Mouse (Mus musculus) MEL (cell line): ENCODE measurements around the gene R3hcc1l. TPM values are rescaled to one million over a fixed set of nuclear protein-coding genes. Genes with fewer than 3 reads are reported as not detected.

ENCODE experiments used
- DNase-seq: peaks from one replicate; pipeline ENCODE4 v3.0.0; 2011; ENCODE audit warnings: low read depth, low spot score
- H3K27ac ChIP-seq: 2 replicates; pipeline ENCODE4 v1.5.1; 2012; ENCODE audit warnings: low read depth, mild to moderate bottlenecking, control low read depth, low read length, moderate library complexity; ENCODE audit not compliant: control insufficient read depth
- H3K27me3 ChIP-seq, 2 experiments: fragments of 150-350 bp in 1 of 2; sonication (generic) in 1 of 2; 2 replicates each; pipeline ENCODE4 v1.6.1; 2012; ENCODE audit warnings: low read length in 2 of 2, mild to moderate bottlenecking in 2 of 2, improper control_type of control experiment in 1 of 2, moderate library complexity in 1 of 2; ENCODE audit not compliant: insufficient read depth in 2 of 2, control insufficient read depth in 1 of 2
- H3K36me3 ChIP-seq, 2 experiments: 2 replicates each; pipeline ENCODE4 v1.6.1; 2012 to 2014; ENCODE audit warnings: low read length in 2 of 2, improper control_type of control experiment in 1 of 2, inconsistent platforms in 1 of 2, mild to moderate bottlenecking in 1 of 2; ENCODE audit not compliant: insufficient read depth in 2 of 2, control insufficient read depth in 1 of 2
- H3K4me1 ChIP-seq, 2 experiments: fragments of 150-350 bp in 1 of 2; sonication (generic) in 1 of 2; 2 replicates each; pipeline ENCODE4 v1.6.1; 2012; ENCODE audit warnings: low read length in 2 of 2, improper control_type of control experiment in 1 of 2, mild to moderate bottlenecking in 1 of 2; ENCODE audit not compliant: insufficient read depth in 2 of 2, control insufficient read depth in 1 of 2
- H3K4me3 ChIP-seq, 2 experiments: fragments of 150-350 bp in 1 of 2; sonication (generic) in 1 of 2; 2 replicates each; pipeline ENCODE4 v1.5.1; 2012; ENCODE audit warnings: low read depth in 2 of 2, low read length in 2 of 2, mild to moderate bottlenecking in 2 of 2, moderate library complexity in 2 of 2, control low read depth in 1 of 2, improper control_type of control experiment in 1 of 2; ENCODE audit not compliant: control insufficient read depth in 1 of 2, insufficient read depth in 1 of 2
- H3K79me2 ChIP-seq: 2 replicates; pipeline ENCODE4 v1.6.1; 2012; ENCODE audit warnings: mild to moderate bottlenecking, low read length, moderate library complexity; ENCODE audit not compliant: control insufficient read depth, poor library complexity, insufficient read depth
- H3K9ac ChIP-seq: 2 replicates; pipeline ENCODE4 v1.6.1; 2012; ENCODE audit warnings: low read depth, mild to moderate bottlenecking, control low read depth, low read length, moderate library complexity; ENCODE audit not compliant: control insufficient read depth, poor library complexity, severe bottlenecking
- H3K9me3 ChIP-seq: fragments of 150-350 bp; sonication (generic); replicated peaks from 2 replicates; pipeline ENCODE4 v1.6.1; 2012; ENCODE audit warnings: mild to moderate bottlenecking, low read length, improper control_type of control experiment, moderate library complexity; ENCODE audit not compliant: insufficient read depth
- BHLHE40 ChIP-seq: IDR thresholded peaks from 2 replicates; pipeline ENCODE4 v1.6.1; 2012; ENCODE audit warnings: low read depth, mild to moderate bottlenecking, inconsistent platforms, low read length, improper control_type of control experiment, borderline replicate concordance
- CTCF ChIP-seq, 3 experiments: IDR thresholded peaks in 2 of 3; conservative IDR thresholded peaks in 1 of 3; 2 replicates each; pipeline ENCODE4 v1.5.1; 2011 to 2012; ENCODE audit warnings: low read length in 3 of 3, low read depth in 2 of 3, mild to moderate bottlenecking in 2 of 3, improper control_type of control experiment in 1 of 3, inconsistent platforms in 1 of 3, mixed read lengths in 1 of 3, moderate library complexity in 1 of 3; ENCODE audit not compliant: control insufficient read depth in 1 of 3, insufficient read depth in 1 of 3, poor library complexity in 1 of 3, severe bottlenecking in 1 of 3
- EP300 ChIP-seq, 2 experiments: IDR thresholded peaks; 2 replicates each; pipeline ENCODE4 v1.6.1; 2011; ENCODE audit warnings: improper control_type of control experiment in 2 of 2, low read length in 2 of 2, low read depth in 1 of 2, mild to moderate bottlenecking in 1 of 2
- GABPA ChIP-seq: IDR thresholded peaks from 2 replicates; pipeline ENCODE4 v1.6.1; 2012; ENCODE audit warnings: low read depth, mild to moderate bottlenecking, inconsistent platforms, low read length, improper control_type of control experiment, moderate library complexity
- GATA1 ChIP-seq: IDR thresholded peaks from 2 replicates; pipeline ENCODE4 v1.6.1; 2011; ENCODE audit warnings: low read depth, low read length, improper control_type of control experiment
- HCFC1 ChIP-seq: IDR thresholded peaks from 2 replicates; pipeline ENCODE4 v1.6.1; 2012; ENCODE audit warnings: low read depth, mild to moderate bottlenecking, inconsistent platforms, low read length, improper control_type of control experiment, moderate library complexity
- JUND ChIP-seq: IDR thresholded peaks from 2 replicates; pipeline ENCODE4 v1.6.1; 2011; ENCODE audit warnings: low read depth, mild to moderate bottlenecking, improper control_type of control experiment, low read length
- POLR2A ChIP-seq, 2 experiments: IDR thresholded peaks; 2 replicates each; pipeline ENCODE4 v1.6.1; 2011 to 2012; ENCODE audit warnings: low read length in 2 of 2, mild to moderate bottlenecking in 2 of 2, control low read depth in 1 of 2, improper control_type of control experiment in 1 of 2, low read depth in 1 of 2, moderate library complexity in 1 of 2; ENCODE audit not compliant: control insufficient read depth in 1 of 2, insufficient read depth in 1 of 2, poor library complexity in 1 of 2
- POLR2AphosphoS2 ChIP-seq: IDR thresholded peaks from 2 replicates; pipeline ENCODE4 v1.6.1; 2011; ENCODE audit warnings: low read length, improper control_type of control experiment
- POLR2AphosphoS5 ChIP-seq: IDR thresholded peaks from 2 replicates; pipeline ENCODE4 v1.6.1; 2012; ENCODE audit warnings: low read depth, borderline replicate concordance, mild to moderate bottlenecking, inconsistent platforms, low read length, moderate library complexity, mixed read lengths
- RAD21 ChIP-seq: IDR thresholded peaks from 2 replicates; pipeline ENCODE4 v1.6.1; 2011; ENCODE audit warnings: mild to moderate bottlenecking, low read depth, low read length, improper control_type of control experiment
- TCF12 ChIP-seq: IDR thresholded peaks from 2 replicates; pipeline ENCODE4 v1.6.1; 2014; ENCODE audit warnings: low read depth, mild to moderate bottlenecking, inconsistent platforms, low read length, improper control_type of control experiment, moderate library complexity
- UBTF ChIP-seq: IDR thresholded peaks from 2 replicates; pipeline ENCODE4 v1.6.1; 2012; ENCODE audit warnings: low read depth, mild to moderate bottlenecking, inconsistent platforms, low read length, improper control_type of control experiment, moderate library complexity, borderline replicate concordance; ENCODE audit not compliant: insufficient read depth
- USF1 ChIP-seq: IDR thresholded peaks from 2 replicates; pipeline ENCODE4 v1.6.1; 2014; ENCODE audit warnings: low read depth, mild to moderate bottlenecking, inconsistent platforms, low read length, improper control_type of control experiment, moderate library complexity
- USF2 ChIP-seq, 2 experiments: IDR thresholded peaks; 2 replicates each; pipeline ENCODE4 v1.6.1; 2011 to 2012; ENCODE audit warnings: improper control_type of control experiment in 2 of 2, low read length in 2 of 2, borderline replicate concordance in 1 of 2, inconsistent platforms in 1 of 2, low read depth in 1 of 2, mild to moderate bottlenecking in 1 of 2; ENCODE audit not compliant: insufficient read depth in 1 of 2
- ZC3H11A ChIP-seq: IDR thresholded peaks from 2 replicates; pipeline ENCODE4 v1.6.1; 2012; ENCODE audit warnings: low read depth, mild to moderate bottlenecking, inconsistent platforms, low read length, improper control_type of control experiment
- ZNF384 ChIP-seq: IDR thresholded peaks from 2 replicates; pipeline ENCODE4 v1.6.1; 2012; ENCODE audit warnings: low read depth, mild to moderate bottlenecking, inconsistent platforms, low read length, improper control_type of control experiment
- polyA plus RNA-seq, 2 experiments: library from polyadenylated mRNA; stranded (reverse) in 1 of 2; unstranded in 1 of 2; fragments of >175 nt in 1 of 2; fragments of >200 nt in 1 of 2; gene quantifications; 2 replicates each; pipeline versions ENCODE4 v1.2.1 to v1.2.4; 2012; ENCODE audit warnings: low replicate concordance in 2 of 2, low read depth in 1 of 2; ENCODE audit not compliant: insufficient read length in 2 of 2, insufficient read depth in 1 of 2, missing spikeins in 1 of 2
- total RNA-seq: library from RNA; depleted of rRNA; stranded (reverse); fragments of 300-350 nt; gene quantifications from 2 replicates; pipeline ENCODE4 v1.2.3, GENCODE M21; 2012

R3hcc1l gene
- total and polyA plus RNA-seq, 3 experiments, result 14.8 to 119 (median 21.5) TPM

DNA sequence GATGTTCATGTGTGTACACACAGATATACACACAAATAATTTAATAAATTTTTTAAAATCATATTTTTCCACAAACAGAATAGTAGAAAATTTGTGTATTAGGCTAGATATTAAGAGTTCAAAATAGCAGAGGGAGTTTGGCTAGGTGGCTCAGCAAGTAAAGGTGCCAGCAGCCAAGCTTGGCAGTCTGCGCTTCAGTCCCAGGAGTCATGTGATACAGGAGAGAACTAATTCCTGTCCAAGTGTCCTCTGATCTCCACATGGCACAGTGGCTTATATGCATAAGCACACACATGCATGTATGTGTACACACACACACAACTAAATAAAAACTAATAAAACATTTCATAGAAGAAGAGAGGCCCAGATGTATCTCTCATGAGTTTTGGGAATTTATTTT, 43.4 kb downstream of the R3hcc1l start:
- no peaks in the 10 kb centered on the region for H3K27me3 ChIP-seq
- TF ChIP-seq GABPA (no peak), USF1 (0 out of 2 replicates have a peak, but pooled peaks have one; percentile 11), POLR2AphosphoS2 (no peak), RAD21 (no peak)
- H3K4me3 ChIP-seq, result no peak overlapping the region
- no peak for DNase-seq
- H3K9ac ChIP-seq, result no peak overlapping the region
- H3K79me2 ChIP-seq, result peaks cover 9% of the 10 kb centered on the region; the same call in 1 of the 2 replicates
- no peaks in the 10 kb centered on the region for H3K9me3 ChIP-seq
- H3K36me3 ChIP-seq, result peaks cover 9 to 14% of the 10 kb centered on the region in 2 experiments
- peaks cover 7 to 8% of the 10 kb centered on the region in 2 experiments for H3K4me1 ChIP-seq
- no peak overlapping the region for H3K27ac ChIP-seq

DNA sequence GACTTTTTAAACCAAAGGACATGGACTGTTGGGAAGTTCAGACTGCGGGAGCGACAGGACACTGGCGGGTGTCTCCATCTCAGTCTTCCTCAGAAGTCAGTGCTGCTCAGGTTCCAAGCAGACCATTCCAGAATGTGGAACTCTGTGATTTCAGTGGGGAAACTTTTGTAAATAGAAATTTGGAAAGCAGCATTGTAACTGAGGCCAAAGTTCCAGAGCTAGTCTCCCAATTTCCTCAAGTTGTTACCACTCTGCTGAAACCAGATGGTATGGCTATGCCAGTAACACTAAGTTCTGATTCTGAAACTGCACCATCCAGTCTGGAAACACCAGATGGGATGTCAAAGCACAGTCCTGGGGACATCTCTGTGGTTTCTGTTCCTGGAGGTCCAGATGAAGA, 44.4 kb downstream of the R3hcc1l start:
- TF ChIP-seq CTCF (IDR thresholded peaks at IDR 0.05 in 2 of 3, conservative IDR thresholded peaks at IDR 0.05 in 1 of 3; ENCODE audit: control insufficient read depth in 1 of 3, insufficient read depth in 1 of 3, low read depth in 2 of 3, low read length in 3 of 3, poor library complexity in 1 of 3, severe bottlenecking in 1 of 3), result no peak
- no peak for TF ChIP-seq USF1
- TF ChIP-seq HCFC1, result no peak
- TF ChIP-seq POLR2A (IDR thresholded peaks at IDR 0.05; ENCODE audit: control insufficient read depth in 1 of 2, insufficient read depth in 1 of 2, low read depth in 1 of 2, low read length in 2 of 2, poor library complexity in 1 of 2), result no peak
- TF ChIP-seq ZNF384, result no peak
- TF ChIP-seq EP300 (IDR thresholded peaks at IDR 0.05; ENCODE audit: low read depth in 1 of 2, low read length in 2 of 2), result no peak
- no peak for TF ChIP-seq USF2 (IDR thresholded peaks at IDR 0.05; ENCODE audit: borderline replicate concordance in 1 of 2, insufficient read depth in 1 of 2, low read depth in 1 of 2, low read length in 2 of 2)
- no peak for TF ChIP-seq BHLHE40
- TF ChIP-seq UBTF, result no peak
- TF ChIP-seq JUND, result no peak
- TF ChIP-seq TCF12, result no peak
- TF ChIP-seq GATA1, result no peak
- TF ChIP-seq ZC3H11A, result no peak
- no peak for TF ChIP-seq POLR2AphosphoS5
- TF ChIP-seq, all 39 proteins: peak for 0
- Histone ChIP-seq H3K9ac (no peak overlapping the region), H3K9me3 (no peaks in the 10 kb centered on the region), H3K27me3 (no peaks in the 10 kb centered on the region), H3K4me1 (peaks cover 7 to 8% of the 10 kb centered on the region in 2 experiments), H3K27ac (no peak overlapping the region), H3K36me3 (peaks cover 10 to 14% of the 10 kb centered on the region in 2 experiments), H3K79me2 (peaks cover 9% of the 10 kb centered on the region; the same call in 1 of the 2 replicates), H3K4me3 (no peak overlapping the region)
- no peak for DNase-seq
